Mouse (Mus musculus) splenic B cell, adult 2 months (primary cell): ENCODE results near the gene Mcu.

Experiments
- DNase-seq: peaks from one replicate; pipeline ENCODE4 v3.0.0-alpha.2; 2011; ENCODE audit warnings: low read depth, low spot score
- H3K27me3 ChIP-seq: 2 replicates; pipeline ENCODE4 v1.6.1; 2012; ENCODE audit warnings: mild to moderate bottlenecking, low read length, moderate library complexity, mixed read lengths; ENCODE audit not compliant: control insufficient read depth, poor library complexity, insufficient read depth, severe bottlenecking
- H3K36me3 ChIP-seq: 2 replicates; pipeline ENCODE4 v1.6.1; 2012; ENCODE audit warnings: mild to moderate bottlenecking, low read length, moderate library complexity, mixed read lengths; ENCODE audit not compliant: control insufficient read depth, poor library complexity, insufficient read depth, severe bottlenecking

Mcu gene

GRCm38 (mm10) chr10:59443212-59443611 lies 173.3 kb downstream of the Mcu start:
- Histone ChIP-seq H3K27me3 (no peaks in the 10 kb centered on the region), H3K36me3 (no peaks in the 10 kb centered on the region)
- DNase-seq = no peak

- H3K36me3 ChIP-seq = no peaks in the 10 kb centered on the region
- H3K27me3 ChIP-seq = no peaks in the 10 kb centered on the region
- DNase-seq = no peak
Measured at GRCm38 (mm10) chr10:59441735-59442134, 174.8 kb downstream of the Mcu start, which contains the start of gene Oit3. TSS of gene Oit3 (minus strand) at chr10:59441778.

- Histone ChIP-seq H3K36me3 (no peaks in the 10 kb centered on the region), H3K27me3 (no peaks in the 10 kb centered on the region)
- no peak for DNase-seq
Measured at GRCm38 (mm10) chr10:59440177-59440576, 176.3 kb downstream of the Mcu start.

GRCm38 (mm10) chr10:59439508-59439931 lies 177.0 kb downstream of the Mcu start:
- Histone ChIP-seq H3K27me3 (no peaks in the 10 kb centered on the region), H3K36me3 (no peaks in the 10 kb centered on the region)
- DNase-seq = no peak

DNA sequence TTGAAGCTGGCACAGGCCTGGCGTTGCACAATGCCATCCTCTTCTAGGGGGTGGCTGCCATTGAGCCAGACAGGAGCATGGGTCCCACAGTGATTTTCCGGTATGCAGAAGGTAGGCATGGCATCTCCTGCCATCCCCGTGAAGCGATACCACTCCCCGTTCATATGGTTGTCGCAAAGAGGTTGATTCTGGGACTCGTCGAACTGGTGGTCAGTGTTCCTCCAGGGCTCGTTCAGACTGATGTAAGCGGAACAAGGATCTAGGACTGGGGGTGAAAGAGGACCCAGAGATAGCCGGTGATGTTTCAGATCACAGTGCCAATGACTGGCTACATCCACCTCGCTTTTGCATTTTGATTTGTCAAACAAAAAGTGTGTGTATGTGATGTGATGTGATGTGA lies 177.8 kb downstream of the Mcu start:
- Histone ChIP-seq H3K36me3 (no peaks in the 10 kb centered on the region), H3K27me3 (no peaks in the 10 kb centered on the region)
- DNase-seq = no peak

GRCm38 (mm10) chr10:59435746-59436145 lies 180.7 kb downstream of the Mcu start:
- H3K27me3 ChIP-seq = no peaks in the 10 kb centered on the region
- no peak for DNase-seq
- H3K36me3 ChIP-seq = no peaks in the 10 kb centered on the region

- no peaks in the 10 kb centered on the region for H3K27me3 ChIP-seq
- H3K36me3 ChIP-seq = no peaks in the 10 kb centered on the region
- DNase-seq = no peak
Measured at GRCm38 (mm10) chr10:59430701-59431218, 185.7 kb downstream of the Mcu start.

- Histone ChIP-seq H3K27me3 (no peaks in the 10 kb centered on the region), H3K36me3 (no peaks in the 10 kb centered on the region)
- DNase-seq = no peak
Measured at GRCm38 (mm10) chr10:59429448-59430135, 186.9 kb downstream of the Mcu start.

GRCm38 (mm10) chr10:59426371-59426770 lies 190.1 kb downstream of the Mcu start:
- no peaks in the 10 kb centered on the region for H3K36me3 ChIP-seq
- no peak for DNase-seq
- no peaks in the 10 kb centered on the region for H3K27me3 ChIP-seq

GRCm38 (mm10) chr10:59425369-59425768 lies 191.1 kb downstream of the Mcu start:
- H3K27me3 ChIP-seq = no peaks in the 10 kb centered on the region
- no peak for DNase-seq
- no peaks in the 10 kb centered on the region for H3K36me3 ChIP-seq

GRCm38 (mm10) chr10:59424453-59424852 lies 192.0 kb downstream of the Mcu start:
- Histone ChIP-seq H3K27me3 (no peaks in the 10 kb centered on the region), H3K36me3 (no peaks in the 10 kb centered on the region)
- DNase-seq = no peak

- no peaks in the 10 kb centered on the region for H3K36me3 ChIP-seq
- H3K27me3 ChIP-seq = no peaks in the 10 kb centered on the region
- DNase-seq = no peak
Measured at GRCm38 (mm10) chr10:59419516-59419915, 197.0 kb downstream of the Mcu start.

GRCm38 (mm10) chr10:59416623-59417022 lies 199.9 kb downstream of the Mcu start:
- H3K27me3 ChIP-seq = no peaks in the 10 kb centered on the region; the same call in 1 of the 2 replicates
- no peaks in the 10 kb centered on the region for H3K36me3 ChIP-seq
- DNase-seq = no peak

- Histone ChIP-seq H3K27me3 (no peaks in the 10 kb centered on the region; the same call in 1 of the 2 replicates), H3K36me3 (no peaks in the 10 kb centered on the region)
- no peak for DNase-seq
Measured at GRCm38 (mm10) chr10:59413711-59414110, 202.8 kb downstream of the Mcu start.

- peaks cover 2% of the 10 kb centered on the region; the same call in 1 of the 2 replicates for H3K27me3 ChIP-seq
- H3K36me3 ChIP-seq = no peaks in the 10 kb centered on the region
- no peak for DNase-seq
Measured at GRCm38 (mm10) chr10:59410264-59410663, 206.2 kb downstream of the Mcu start.

DNA sequence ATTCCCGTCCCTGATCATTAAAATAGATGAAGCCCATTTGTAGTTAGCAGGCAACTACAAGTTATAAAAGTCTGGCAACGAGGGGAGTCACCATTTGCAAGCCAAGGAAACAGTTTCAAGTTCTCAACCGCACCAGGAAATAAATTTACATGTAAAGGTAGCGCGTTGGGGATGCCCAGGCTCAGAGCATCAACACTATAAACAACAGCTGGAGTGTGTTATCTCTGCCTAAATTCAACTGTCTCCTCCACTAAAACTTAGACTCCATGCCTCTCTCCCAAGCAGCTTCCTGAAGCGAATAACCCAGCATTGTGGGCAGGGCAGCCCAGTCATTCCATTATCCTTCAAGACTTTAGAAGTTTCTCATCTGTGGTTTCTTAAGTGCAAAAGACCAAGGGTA lies 208.0 kb downstream of the Mcu start:
- H3K27me3 ChIP-seq = peaks cover 4% of the 10 kb centered on the region; the same call in 1 of the 2 replicates
- H3K36me3 ChIP-seq = no peaks in the 10 kb centered on the region
- DNase-seq = no peak
